ENCODE assay signal across 22 mouse cellular contexts in the genomic region with DNA sequence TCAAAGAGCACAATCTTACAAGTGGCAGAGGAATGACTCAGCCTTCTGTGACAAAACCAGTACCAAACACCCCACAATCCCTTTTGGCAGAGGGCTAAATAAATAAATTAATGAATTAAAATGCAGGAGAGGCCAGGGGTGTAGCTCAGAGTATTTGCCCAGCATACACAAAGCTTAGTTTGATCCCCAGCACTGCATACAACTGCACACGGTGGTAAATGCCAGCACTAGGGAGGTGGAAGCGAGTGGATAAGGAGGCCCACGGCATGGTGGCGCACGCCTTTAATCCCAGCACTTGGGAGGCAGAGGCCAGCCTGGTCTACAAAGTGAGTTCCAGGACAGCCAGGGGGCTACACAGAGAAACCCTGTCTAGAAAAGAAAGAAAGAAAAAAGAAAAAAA. TPM values are rescaled to one million over a fixed set of nuclear protein-coding genes. Genes with fewer than 3 reads are reported as not detected.
DNase-seq lines count a peak whose midpoint lies in the region; ATAC-seq and TF ChIP-seq lines count a peak whose summit lies in the region.
"Had no signal": no experiment of that assay in that cellular context is flagged by ENCODE, and none has a peak within 500 bp of the region (broad histone marks: within the 10 kb centered on the region; RNA-seq: fewer than 3 reads in every experiment).

No protein-coding gene starts in this region.

- H3K9ac ChIP-seq in stomach, postnatal 0 days (ENCODE audit: low read length) = no peak overlapping the region

- H3K36me3 ChIP-seq in stomach, postnatal 0 days (ENCODE audit: control insufficient read depth, insufficient read depth, low read length) = peaks cover 31% of the 10 kb centered on the region

- no peak overlapping the region for H3K4me2 ChIP-seq in stomach, postnatal 0 days (replicated peaks; ENCODE audit: low read depth)

- peak; percentile 74 for DNase-seq in heart, adult 11 months
- no peak for DNase-seq in heart, postnatal 10 days
- no peak for DNase-seq in layer of hippocampus, adult 2 months (ENCODE audit: low spot score in 2 of 2)
- DNase-seq in layer of hippocampus, postnatal 25 days (ENCODE audit: extremely low spot score in 1 of 2, low spot score in 1 of 2) = no peak
- DNase-seq in stomach, postnatal 0 days (ENCODE audit: low spot score) = peak; percentile 32
- DNase-seq: adrenal gland, adult 2 months; adrenal gland, adult 8-10 months; adrenal gland, postnatal 10 days; adrenal gland, postnatal 14 days; adrenal gland, postnatal 25 days; adrenal gland, postnatal 36 days; B cell, adult 2 months; cerebellum, adult 11 months; cerebellum, adult 11-12 months; cerebellum, adult 18-20 months had no signal

- ATAC-seq in stomach, postnatal 0 days (ENCODE audit: low FRiP score, low TSS enrichment) = peak; percentile 80
- no peak for ATAC-seq in frontal cortex, adult (ENCODE audit: low TSS enrichment)
- ATAC-seq: activated CD4-positive, CD25-positive, alpha-beta regulatory T cell, adult 4 months; CD4-positive, CD25-positive, alpha-beta regulatory T cell, adult 4 months; Patski had no signal

- intact Hi-C loops in heart, postnatal 10 days (cut with DNase I) = no loop called here

- no peaks in the 10 kb centered on the region for H3K9me3 ChIP-seq in stomach, postnatal 0 days (ENCODE audit: control insufficient read depth, low read length)
- H3K9me3 ChIP-seq: G1E had no signal

- TF ChIP-seq EP300 in stomach, postnatal 0 days (optimal IDR thresholded peaks at IDR 0.05) = no peak

- WGBS in stomach, postnatal 0 days = 63% methylated on average over 5 of the region's 5 CpGs

- H3K4me1 ChIP-seq in stomach, postnatal 0 days (replicated peaks; ENCODE audit: control insufficient read depth, insufficient read depth) = no peaks in the 10 kb centered on the region

- TF ChIP-seq CTCF in layer of hippocampus, adult 2 months (conservative IDR thresholded peaks at IDR 0.05) = no peak
- TF ChIP-seq CTCF in stomach, postnatal 0 days (IDR thresholded peaks at IDR 0.05; ENCODE audit: low read depth) = no peak

- no peaks in the 10 kb centered on the region for H3K27me3 ChIP-seq in stomach, postnatal 0 days (ENCODE audit: control insufficient read depth, insufficient read depth, low read length)
- H3K27me3 ChIP-seq: CH12.LX, Patski had no signal

- H3K27ac ChIP-seq in layer of hippocampus, adult 2 months = 0 out of 2 replicates have a peak overlapping the region, but pooled peaks have one; percentile 43
- H3K27ac ChIP-seq in stomach, postnatal 0 days (replicated peaks) = no peak overlapping the region

- no peak overlapping the region for H3K4me3 ChIP-seq in layer of hippocampus, adult 2 months
- H3K4me3 ChIP-seq in stomach, postnatal 0 days (ENCODE audit: low read depth, low read length) = no peak overlapping the region

RNA-seq across cellular contexts. Expression of gene Ist1, which starts 20.4 kb away (rescaled TPM):
- total RNA-seq in heart, postnatal 10 days (2021) = 10 to 100 TPM; 61.7 to 62.6 TPM
- 10 to 100 TPM; 87.0 to 94.9 TPM for total RNA-seq in layer of hippocampus, adult 2 months (2021)
- 10 to 100 TPM; 84.7 to 86.4 TPM for total RNA-seq in layer of hippocampus, postnatal 25 days (2021)
- 96.0 and 103 TPM in 2 replicates for polyA plus RNA-seq in stomach, postnatal 0 days (2015; fragmentation: Nextera tagmentation; extraction: Ambion mirVana)

RNA-seq across cellular contexts. Expression of gene Zfp821, which starts 32.7 kb away (rescaled TPM):
- 10 to 100 TPM; 13.1 to 15.2 TPM for total RNA-seq in heart, postnatal 10 days (2021)
- 10 to 100 TPM; 47.0 to 47.6 TPM for total RNA-seq in layer of hippocampus, adult 2 months (2021)
- 10 to 100 TPM; 45.3 to 47.3 TPM for total RNA-seq in layer of hippocampus, postnatal 25 days (2021)
- 12.2 and 13.6 TPM in 2 replicates for polyA plus RNA-seq in stomach, postnatal 0 days (2015; fragmentation: Nextera tagmentation; extraction: Ambion mirVana)

RNA-seq across cellular contexts. Expression of gene Pkd1l3, which starts 58.3 kb away (rescaled TPM):
- under 1 TPM in 1 of 2 experiments, not detected in 1; 0.26 TPM for total RNA-seq in heart, postnatal 10 days (2021)
- total RNA-seq in layer of hippocampus, adult 2 months (2021) = 1 to 10 TPM; 2.3 to 2.8 TPM
- total RNA-seq in layer of hippocampus, postnatal 25 days (2021) = 1 to 10 TPM; 1.9 to 2.3 TPM
- 0.08 TPM in 1 of 2 replicates, not detected in the other for polyA plus RNA-seq in stomach, postnatal 0 days (2015; fragmentation: Nextera tagmentation; extraction: Ambion mirVana)
- polyA plus RNA-seq: C2C12 had no signal

Comparison
In these comparisons a context has a peak if more than half of its experiments do, and no peak if none do; other contexts are left out.
1. DNase-seq: peak in heart, adult 11 months (single experiment) and stomach, postnatal 0 days (single experiment); none in heart, postnatal 10 days (0 of 2), layer of hippocampus, adult 2 months (0 of 2) and layer of hippocampus, postnatal 25 days (0 of 2).